Mouse (Mus musculus): ENCODE measurements around the gene Gm12216.

DNA sequence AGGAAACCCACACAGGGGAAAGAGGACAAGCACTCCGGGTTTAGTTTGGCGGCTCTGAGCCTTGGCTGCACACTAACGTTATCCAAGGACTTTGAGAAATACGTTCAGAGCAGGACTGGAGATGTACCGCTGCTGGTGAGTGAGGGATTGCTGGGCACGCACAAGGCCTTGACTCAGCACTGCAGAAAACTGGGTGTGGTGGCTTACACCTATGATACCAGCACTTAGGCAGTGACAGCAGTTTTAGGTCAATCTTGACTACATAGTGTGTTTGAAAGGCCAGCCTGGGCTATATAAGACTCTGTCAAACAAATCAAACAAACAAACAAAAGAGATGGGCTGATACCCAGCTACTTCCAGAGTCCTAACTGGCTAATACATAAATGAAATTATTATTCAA is 55.6 kb downstream of the Gm12216 start:
- TF ChIP-seq CTCF (IDR thresholded peaks at IDR 0.05; ENCODE audit: low read depth): no peak
- TF ChIP-seq EP300 (optimal IDR thresholded peaks at IDR 0.05): no peak
